Mouse (Mus musculus) frontal cortex, postnatal 36 days (tissue): Measurements from ENCODE around the gene Lmf1.
A peak's percentile ranks its signal among the peaks of the same experiment; 100 is the strongest.

Experiments used
- DNase-seq, 2 experiments: peaks; one replicate each; pipeline ENCODE4 v3.0.0; 2022; ENCODE audit warnings: low spot score in 2 of 2

Lmf1 gene

DNA sequence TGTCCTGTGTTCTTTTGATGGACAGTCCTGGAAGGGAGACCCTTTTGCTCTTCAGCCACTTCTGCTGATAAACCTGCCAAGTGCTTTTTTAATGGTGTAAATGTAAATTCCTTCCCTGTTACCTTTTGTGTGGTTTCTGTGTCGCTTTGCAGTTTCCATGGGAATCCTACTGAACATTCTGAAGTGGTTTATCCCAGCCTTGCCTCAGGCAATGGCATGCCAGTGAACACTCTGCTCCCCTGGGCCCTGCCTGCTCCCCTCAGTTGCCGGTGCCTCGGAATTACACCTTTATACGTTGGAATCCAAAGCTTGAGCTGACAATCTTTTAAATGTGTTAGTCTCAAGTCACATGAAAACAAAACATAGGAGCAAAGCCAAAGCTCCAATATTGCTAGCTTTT, 62.1 kb downstream of the Lmf1 start:
- DNase-seq, result no peak

DNA sequence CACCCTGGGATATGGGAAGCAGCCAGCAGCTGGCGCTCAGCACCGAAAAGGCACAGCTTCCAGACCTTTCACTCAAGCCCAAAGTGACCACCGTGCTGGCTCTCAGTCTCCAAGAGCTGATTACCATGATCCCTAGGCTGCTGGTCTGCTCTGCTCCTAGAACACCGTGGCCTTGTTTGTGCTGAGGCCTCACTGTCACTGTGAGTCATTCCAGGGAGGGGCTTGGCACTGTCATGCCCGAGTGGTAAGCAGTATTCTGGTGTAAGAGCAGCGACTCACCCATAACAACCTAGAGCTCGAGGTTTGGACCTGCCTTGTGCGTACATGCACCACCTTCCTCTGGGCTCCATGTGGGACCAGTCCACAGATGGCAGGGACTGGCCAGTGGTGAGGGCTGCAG, 63.1 kb downstream of the Lmf1 start:
- no peak for DNase-seq

DNA sequence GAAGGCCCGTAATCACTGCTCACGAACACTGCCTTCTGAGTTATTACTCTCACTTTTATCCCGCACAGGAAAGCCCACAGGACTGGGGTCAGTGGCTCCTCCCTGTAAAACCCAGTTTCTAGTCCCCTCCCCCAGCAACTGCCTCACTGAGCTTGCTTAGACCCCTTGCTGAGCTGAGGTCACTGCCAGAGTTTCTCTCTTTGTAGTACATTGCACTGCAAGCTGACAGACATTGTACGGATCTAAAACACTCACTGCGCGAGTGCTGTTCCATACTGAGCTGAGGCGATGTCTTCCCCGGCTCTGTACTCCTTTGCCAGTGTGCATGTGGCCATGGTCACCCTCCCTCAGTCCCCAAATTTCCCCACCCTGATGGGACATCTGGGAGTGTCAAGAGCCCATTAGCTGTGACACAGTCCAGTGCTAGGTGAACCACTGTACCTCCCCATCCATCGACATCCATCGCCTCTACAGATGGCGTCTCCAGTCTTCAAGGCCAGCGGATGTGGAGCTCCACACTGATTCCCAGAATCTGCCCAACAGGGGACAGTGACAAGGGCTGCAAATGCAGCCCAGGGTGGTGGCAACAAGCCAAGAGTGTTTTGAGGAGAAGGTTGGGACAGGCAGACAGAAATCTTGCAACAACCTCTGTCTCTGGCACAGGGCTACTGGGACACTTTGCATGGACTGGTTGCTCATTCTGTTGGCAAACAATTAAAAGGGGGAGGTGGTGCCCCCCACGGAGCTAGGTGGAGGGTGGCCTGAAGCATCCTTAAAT, 64.8 kb downstream of the Lmf1 start:
- DNase-seq, result no peak

DNA sequence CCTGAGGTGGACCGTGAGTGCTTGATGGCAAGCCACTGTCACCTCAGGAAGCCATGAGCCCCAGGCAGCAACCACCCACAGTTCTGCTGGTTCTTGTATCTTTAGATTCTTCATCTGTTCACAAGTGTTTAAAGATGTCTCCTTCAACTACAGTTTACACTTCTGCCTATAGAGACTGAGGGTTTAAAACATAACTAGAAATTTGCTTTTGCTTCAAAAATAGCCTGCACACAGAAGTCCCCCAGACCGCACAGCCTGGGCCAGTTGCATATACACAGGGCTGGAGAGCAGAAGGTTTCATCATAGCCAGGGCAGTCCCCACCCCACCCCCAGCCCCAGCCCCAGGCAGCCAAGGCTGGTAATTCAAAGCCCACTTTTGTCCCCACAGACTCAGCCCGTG, 65.9 kb downstream of the Lmf1 start:
- DNase-seq, result no peak

DNA sequence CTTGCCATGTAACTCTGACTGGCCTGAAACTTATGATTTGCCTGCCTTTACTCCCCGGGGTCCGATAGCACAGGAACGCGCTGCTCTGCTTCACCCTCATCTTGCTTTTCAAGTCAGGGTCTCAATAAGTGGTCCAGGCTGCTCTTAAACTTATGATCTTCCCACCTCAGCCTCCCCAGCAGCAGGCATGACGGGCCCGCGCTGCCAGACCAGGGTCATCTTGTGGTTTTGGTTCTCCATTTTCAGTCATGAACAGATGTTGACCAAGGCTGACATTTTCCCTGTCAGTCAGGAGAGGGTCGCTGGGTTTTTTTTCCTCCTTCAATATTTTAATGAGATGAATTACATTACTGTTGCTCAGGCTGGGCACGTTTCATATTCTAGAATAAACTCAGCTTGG, 66.8 kb downstream of the Lmf1 start:
- no peak for DNase-seq

DNA sequence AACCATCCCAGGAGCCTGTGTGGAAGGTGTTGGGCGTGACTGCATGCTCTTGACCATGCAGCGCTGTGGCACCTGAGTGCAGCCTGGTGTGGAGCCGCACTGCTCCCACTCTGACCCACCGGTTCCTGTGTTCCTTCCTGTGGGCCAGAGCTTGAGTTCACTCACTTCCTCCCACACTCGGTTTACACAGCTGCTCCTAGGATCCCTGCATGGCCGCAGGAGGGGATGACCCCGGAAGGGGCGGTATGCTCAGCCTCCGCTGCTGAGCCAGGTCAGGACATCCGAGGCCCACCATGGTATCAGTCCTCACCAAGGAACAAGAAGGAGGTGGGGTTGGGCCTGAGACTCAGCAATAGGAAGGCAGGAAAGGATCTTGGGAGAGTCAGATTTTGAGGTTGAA, 69.0 kb downstream of the Lmf1 start:
- DNase-seq, result no peak

DNA sequence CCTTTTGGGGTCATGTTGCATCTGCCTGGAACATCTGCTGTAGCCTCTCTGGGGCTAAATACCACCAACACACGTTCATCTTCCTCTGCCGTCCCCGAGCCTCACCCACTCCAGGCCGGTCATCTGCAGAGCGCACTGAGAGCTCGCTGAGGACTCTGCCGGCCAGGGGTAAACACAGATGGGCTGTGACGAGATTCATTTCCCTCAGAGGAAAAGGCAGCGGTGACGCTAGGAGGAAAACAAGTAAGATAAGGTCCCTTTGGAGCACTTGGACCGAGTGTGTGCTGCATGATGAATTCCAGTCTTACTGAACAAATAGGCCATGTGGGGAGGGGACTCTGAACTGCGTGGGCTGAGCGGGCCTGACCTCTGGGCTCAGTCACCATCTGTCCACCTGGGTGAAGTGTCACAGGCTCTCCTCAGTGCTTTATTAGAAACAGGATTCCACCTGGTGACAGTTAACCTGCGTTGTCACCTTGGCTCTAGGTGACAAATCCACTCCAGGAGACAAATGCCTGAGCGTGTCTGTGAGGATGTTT, 69.9 kb downstream of the Lmf1 start:
- DNase-seq, result no peak

DNA sequence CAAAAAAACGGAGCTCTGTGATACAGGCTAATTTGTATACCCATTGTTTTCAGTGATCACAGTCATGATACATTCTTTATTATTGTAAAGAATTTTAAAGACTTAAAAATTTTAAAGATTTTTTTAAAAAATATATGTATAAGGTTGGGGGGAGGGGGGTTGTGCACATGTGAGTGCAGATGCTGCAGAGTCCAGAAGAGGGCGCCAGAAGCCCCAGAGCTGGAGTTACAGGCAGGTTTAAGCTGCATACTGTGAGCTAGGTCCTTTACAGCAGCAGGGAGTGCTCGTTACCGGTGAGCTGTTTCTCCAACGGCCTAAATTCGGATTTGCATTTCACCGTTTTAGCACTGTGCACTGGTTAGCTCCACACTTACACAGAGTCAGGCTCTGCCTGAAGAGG, 71.8 kb downstream of the Lmf1 start:
- DNase-seq, result no peak

DNA sequence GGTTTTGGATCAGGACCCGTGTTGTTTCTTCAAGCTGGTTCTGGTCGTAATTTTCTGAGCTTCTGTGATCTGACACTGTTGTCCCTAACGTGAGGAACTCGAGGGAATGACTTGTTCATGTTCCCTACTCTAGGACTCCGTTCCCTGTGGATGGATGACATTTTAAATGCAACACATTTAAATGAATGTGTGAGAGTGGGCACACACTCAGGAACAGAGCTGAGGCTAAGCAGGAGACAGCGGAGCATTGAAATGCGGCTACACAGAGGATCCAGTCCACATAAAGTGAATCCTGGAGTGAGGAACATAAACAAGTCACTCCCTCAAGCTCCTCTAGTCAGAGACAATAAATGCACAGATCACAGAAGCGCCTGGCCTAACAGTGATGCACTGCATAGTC, 73.4 kb downstream of the Lmf1 start:
- DNase-seq, result no peak

DNA sequence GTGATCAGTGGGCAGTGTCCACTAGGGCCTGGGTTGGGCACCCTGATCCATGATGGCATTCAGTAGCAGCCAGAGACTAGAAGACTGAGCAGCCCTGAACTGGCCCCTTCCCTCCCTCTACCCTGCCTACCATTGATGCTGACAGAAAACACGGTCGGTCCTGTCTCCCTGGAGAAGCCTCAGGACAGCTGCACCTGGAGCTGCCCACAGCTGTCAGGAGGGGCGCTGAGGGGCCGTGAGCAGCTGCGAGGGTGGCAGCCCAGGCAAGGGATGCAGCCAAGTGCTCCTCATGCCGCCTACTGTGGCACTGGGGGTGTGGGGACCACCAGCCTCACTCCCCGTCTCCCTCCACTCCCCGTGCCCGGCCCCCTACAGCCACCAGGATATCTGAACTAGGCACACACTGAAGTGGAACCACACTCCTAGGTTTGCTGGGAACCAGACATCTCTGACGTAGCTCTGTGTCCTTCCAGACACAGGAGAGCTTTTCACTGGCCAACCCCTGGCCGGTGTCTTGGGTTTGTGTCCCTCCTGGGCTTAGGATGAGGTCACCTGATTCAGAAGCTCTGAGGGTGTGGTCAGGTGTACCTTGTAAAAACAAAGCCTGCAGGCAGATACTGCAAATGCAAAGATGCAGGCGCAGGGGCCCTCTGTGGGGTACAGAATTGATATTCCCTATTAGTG, 77.4 kb downstream of the Lmf1 start:
- DNase-seq, result no peak

DNA sequence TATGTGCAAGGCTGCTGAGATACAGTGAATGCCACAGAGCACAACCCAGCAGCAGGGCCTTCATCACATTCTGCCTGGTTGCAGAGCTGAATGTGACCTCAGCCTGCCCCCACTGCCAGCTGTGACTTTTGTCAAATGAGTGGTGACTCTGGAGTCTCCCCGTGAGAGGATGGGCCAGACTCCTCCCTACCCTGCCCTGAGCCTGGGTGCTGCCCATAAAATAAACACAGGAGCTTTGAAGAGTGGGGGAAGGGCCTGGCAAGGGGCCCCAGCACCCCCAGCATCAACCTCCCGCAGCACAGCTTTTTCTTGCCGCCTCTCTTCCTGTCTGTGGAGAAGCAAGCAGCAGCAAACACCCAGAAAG, 77.9 kb downstream of the Lmf1 start:
- DNase-seq, result no peak

DNA sequence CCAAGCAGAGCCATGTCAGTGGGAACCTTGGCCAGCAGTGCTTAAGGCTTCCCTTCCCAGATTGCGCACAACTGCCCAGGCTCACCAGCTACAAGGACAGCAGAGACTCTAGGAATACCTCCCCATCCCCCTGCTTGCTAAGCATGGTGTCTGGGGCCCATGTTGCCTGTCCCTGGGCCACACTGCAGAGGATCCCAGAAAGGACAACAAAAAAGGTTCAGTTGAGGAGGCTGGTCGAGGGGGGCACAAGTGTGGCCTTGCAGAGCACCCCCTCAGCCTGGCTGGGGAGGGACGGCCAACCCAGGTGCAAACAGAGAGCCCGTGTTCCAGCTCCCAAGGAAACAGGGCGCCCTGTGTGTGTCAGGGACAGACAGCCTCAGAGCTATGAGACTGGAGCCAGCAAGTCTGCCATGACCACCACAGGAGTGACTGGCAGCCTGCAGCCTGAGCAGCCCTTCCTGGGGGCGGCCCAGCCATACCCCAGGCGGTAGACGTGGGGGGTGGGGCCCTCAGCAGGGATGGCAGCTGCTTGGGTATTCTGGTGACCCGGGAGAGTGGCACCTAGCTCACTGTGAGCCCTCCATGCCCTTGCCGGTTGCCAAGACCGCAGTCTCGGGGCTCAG, 84.4 kb downstream of the Lmf1 start:
- DNase-seq, result no peak

DNA sequence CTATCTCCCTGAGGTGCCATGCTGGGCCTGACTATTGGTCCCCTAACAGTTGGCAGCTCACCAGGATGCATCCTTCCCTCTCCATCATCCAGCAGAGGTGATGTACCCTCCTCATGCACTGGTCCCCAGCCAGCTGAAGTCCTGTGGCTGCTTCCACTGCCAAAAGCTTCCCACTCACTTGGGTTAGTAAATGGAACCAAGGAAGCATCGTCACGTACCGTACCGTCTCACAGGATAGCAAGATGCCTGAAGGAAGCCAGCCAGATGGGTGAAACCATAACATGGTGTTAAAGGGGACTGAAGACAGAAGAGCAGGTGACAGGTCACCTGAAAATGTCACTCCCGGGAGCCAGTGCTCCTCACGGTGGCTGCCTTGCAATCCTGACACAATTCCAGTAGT, 86.6 kb downstream of the Lmf1 start:
- DNase-seq, result peak; percentile 38 to 51

DNA sequence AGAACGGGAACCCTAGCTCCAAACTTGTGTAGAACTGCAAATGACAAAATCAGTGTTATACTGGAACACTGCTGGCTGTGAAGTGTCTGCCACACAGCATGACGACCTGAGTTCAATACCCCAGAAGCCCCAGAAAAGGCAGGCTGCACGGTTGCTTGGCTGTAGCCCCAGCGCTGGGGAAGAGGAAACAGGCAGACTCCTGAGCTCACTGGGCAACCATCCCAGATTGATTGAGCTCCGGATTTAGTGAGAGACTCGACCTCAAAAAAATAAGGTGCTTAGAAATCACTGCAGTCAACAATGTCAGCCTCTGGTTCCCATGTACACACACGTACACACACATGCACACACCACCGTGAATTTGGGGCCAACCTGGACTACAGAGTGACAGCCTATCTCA, 87.0 kb downstream of the Lmf1 start:
- no peak for DNase-seq

DNA sequence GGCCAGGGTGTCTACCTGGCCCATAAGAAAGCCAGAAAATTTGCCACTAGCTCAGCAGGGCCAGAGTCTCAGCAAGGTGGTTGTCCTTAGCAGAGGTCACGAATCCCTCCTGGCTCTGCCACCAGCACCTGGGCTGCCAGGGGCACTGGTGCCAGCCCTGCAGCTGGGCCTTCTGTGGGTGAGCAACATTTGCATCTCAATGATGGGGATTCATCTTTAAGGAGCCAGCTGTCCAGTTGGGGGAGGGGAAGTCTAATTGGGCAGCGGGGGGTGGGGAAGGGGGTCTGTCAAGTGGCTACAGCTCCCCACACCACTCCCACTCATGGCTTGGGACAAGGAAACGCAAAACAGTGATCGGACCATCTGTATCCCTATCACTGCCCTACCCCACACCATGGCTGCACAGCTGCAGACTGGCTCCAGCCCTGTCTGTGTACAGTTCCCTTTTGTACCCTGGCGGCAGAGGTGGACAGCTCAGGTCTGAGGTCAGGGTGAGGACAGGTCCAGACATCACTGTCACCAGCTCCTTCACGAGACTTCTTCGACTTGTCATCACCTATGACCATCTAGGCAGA, 89.7 kb downstream of the Lmf1 start:
- DNase-seq, result no peak

DNA sequence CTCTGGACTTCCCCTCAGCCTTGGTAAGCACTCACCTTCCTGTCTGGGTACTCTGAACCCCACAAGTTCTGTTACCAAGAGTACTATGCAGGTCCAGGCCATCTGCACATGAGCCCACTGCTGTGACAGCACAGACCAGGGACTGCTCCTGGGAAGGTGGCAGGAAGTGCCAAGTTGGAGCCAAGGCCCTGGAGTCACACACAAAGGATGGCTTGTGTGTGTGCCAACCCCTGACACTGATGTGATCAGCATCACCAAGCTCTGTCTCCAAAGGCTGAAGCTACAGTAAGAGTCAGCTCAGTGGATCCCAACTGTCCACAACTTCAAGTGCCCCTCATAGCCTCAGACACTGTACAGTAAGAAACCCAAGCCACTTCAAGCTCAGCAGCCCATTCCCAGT, 94.1 kb downstream of the Lmf1 start:
- no peak for DNase-seq

DNA sequence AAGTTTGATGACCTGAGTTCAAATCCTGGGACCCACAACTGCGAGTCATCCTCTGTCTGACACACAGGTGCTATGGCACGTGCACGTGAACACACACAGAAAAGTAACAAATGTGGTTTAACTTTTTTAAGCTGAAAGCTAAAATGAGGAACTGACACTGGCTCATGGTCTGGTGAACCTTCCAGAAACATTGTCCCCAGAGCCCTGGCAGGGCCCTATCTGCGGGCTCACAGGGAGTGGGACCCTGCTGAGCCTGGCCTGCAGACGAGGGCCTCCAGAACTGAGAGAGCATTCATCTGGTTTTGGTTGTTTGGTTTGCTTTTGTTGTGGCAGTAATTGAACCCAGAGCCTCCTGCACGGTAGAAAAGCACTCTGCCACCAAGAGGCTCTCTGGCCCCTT, 99.1 kb downstream of the Lmf1 start:
- no peak for DNase-seq

DNA sequence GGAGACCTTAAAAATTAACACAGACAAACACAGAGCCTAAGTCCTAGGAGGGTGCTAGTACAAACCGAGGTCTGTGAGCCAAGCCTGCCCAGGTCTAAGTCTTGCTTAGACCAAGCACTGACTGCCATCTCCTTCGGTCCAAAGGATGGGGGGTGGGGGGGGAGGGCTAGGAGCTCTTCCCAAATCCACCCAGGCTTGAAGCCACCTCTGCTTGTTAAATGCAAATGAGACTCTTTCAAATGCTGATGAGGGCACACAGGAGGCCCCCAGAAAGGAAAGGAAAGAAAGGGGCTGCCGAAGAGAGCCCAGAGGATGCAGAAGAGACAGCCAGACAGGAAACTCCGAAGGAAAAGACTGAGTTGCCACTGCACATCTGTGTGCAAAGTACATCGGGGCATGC, 100.9 kb downstream of the Lmf1 start:
- no peak for DNase-seq

DNA sequence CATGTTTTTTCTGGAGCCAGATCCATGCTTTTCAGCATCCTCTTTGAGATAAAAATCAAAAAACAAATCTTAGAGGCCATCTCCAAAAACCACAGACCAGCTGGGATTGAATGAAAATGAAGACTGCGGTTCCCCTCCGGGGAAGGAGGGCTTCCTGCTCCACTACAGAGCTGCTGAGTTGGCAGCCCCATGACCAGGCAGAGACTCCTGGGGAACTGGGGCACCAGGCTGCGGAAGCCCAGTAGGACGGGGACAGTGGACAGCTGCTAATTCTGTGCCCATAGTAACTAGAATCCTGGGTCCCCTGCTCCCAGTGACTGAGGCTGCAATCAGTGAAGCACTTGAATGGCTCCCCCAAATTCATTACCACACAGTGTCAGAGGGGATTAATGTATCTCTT, 102.8 kb downstream of the Lmf1 start:
- DNase-seq, result no peak

DNA sequence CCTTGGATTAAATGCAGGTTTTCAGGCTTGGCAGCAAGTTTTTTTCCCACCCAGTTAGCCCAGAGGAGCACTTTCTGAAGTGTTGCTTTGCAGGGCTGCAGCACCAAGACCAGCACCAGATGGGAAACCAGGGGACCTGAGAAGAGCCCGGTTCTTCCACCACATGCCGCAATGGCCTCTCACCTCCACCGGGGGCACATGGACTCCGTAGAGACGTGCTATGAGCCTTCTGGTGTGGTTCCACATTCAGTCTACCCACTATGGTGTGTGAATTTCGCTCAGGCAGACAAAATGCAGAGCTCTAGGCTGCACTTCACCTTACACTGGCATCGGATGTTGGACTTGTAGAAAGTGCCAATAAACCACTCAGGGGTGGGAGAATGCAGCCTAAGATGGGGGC, 107.4 kb downstream of the Lmf1 start:
- DNase-seq, result no peak

DNA sequence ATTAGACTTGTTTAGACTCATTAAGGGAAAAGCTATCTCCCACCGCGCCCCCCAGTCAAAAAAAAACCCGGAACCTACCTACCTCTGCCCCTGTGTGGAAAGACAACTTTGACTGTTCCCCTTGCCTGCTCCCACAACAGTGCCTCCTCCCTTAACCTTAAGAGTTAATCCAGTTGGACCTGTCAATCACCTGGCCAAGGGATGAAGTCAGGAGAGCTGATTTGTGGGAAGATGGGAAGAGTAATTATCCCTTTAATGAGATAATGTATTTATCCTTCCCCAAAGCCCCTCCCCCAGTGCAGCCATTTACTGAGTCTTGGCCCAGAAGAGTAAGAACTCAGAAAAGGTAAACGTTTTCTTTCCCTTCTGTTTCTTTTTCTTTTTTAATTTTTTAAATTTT, 110.0 kb downstream of the Lmf1 start:
- DNase-seq, result no peak

DNA sequence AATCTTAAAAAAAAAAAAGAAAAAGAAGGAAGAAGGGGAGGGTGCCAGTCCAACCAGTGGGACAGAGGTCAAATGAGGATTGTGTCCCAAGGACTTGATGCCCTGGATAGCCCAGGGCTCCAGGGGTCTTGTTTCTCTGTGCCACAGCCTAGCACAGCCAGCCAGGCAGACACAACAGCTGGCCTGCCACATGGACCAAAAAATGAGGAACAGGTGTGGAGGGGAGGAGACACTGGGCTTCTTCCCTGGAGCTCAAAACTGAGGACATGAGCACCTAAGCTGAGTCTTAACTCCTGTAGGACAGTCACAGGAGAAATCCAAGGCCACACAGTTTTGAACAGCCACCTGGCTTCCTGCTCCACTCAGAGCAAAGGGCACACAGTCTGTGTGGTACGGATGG, 117.4 kb downstream of the Lmf1 start:
- DNase-seq, result no peak

DNA sequence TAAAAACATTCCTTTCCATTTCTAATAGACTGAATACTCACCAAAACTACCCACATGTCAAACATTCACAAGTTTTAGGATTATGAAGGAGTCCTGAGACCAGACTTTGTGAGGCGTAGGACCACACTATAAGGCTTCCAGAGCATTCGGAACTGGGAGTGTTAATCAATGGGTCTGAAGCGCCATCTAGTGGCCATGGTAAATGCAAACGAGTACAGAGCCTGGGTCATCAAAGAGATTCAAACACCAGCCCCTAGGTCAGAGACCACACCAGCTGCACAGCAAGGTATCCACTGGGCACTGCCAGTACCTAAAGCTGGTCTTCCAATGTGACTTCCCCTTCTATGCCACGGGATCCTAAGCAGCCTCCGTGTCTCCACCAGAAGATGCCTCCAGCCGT, 119.6 kb downstream of the Lmf1 start:
- peak; percentile 79 to 86 for DNase-seq
